Mouse (Mus musculus) bone marrow macrophage, adult 2 months (primary cell): ENCODE results near the gene Nckap5l. TPM values are rescaled to one million over a fixed set of nuclear protein-coding genes. Genes with fewer than 3 reads are reported as not detected.

ENCODE experiments used
- H3K27ac ChIP-seq: 2 replicates; pipeline ENCODE4 v1.5.1; 2012; ENCODE audit warnings: low read depth, low read length; ENCODE audit not compliant: insufficient read depth
- H3K4me1 ChIP-seq: 2 replicates; pipeline ENCODE4 v1.6.1; 2012; ENCODE audit warnings: low read length; ENCODE audit not compliant: control insufficient read depth, insufficient read depth
- H3K4me3 ChIP-seq: 2 replicates; pipeline ENCODE4 v1.5.1; 2012; ENCODE audit warnings: mild to moderate bottlenecking, low read length, moderate library complexity; ENCODE audit not compliant: insufficient read depth
- CTCF ChIP-seq: IDR thresholded peaks from 2 replicates; pipeline ENCODE4 v1.5.1; 2012; ENCODE audit warnings: low read depth, mild to moderate bottlenecking, low read length, moderate library complexity
- POLR2A ChIP-seq: IDR thresholded peaks from 2 replicates; pipeline ENCODE4 v1.6.1; 2012; ENCODE audit warnings: mild to moderate bottlenecking, low read depth, low read length, borderline replicate concordance
- polyA plus RNA-seq: library from polyadenylated mRNA; stranded (reverse); fragments of >200 nt; gene quantifications from 2 replicates; pipeline ENCODE4 v1.2.4, GENCODE M21; 2012; ENCODE audit not compliant: missing spikeins, insufficient read depth, insufficient read length

The Nckap5l gene
- polyA plus RNA-seq = 4.0 and 10.3 TPM in 2 replicates

- H3K4me3 ChIP-seq = peak within 1 kb of the TSS; percentile 90
- H3K4me1 ChIP-seq = peaks cover 25% of the 10 kb centered on the region
- peak within 1 kb of the TSS; percentile 90 for H3K27ac ChIP-seq
- no peak for TF ChIP-seq POLR2A
- no peak for TF ChIP-seq CTCF
Observed at GRCm38 (mm10) chr15:99457606-99458401, at the start of gene Nckap5l. Gene Nckap5l (minus strand): TSS chr15:99457748.

DNA sequence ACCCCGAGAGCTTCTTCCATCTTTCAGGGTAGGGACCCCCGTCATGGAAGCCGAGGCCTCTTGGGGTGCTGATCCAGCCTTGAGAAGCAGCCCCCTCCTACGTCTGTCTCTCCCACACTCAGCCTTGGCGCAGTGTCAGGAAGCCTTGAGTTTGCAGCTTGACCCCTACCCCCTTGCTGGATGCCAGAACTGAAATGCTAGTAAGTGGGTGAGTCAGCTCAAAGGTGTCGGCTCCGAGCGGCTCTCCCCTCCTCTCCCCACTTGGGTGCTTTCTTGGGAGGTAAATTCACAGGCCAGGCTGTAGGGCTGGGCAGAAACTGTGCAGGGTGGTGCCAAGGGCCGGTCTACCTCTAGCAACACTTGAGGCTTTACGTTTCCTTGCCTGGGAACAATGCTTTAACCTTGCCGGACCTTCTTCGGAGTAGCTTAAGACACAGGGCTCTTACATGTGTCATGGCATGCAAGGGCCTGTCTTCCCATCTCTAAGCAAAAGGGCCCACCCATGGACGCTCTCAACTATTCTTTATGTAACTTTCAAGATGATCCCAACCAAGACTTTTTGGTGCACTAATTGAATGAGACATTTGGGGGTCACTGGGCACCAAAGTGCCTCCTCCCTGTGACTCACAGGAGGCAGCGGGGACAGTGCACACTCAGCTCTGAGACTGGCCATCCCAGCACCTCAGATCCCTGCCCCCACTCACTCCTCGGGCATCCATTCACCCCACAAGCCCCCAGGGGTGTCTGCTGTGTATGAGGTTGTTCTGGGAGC lies 48.0 kb upstream of the Nckap5l start:
- peaks cover 6% of the 10 kb centered on the region for H3K4me1 ChIP-seq
- no peak overlapping the region for H3K27ac ChIP-seq
- TF ChIP-seq POLR2A (no peak), CTCF (no peak)
- H3K4me3 ChIP-seq = no peak overlapping the region

DNA sequence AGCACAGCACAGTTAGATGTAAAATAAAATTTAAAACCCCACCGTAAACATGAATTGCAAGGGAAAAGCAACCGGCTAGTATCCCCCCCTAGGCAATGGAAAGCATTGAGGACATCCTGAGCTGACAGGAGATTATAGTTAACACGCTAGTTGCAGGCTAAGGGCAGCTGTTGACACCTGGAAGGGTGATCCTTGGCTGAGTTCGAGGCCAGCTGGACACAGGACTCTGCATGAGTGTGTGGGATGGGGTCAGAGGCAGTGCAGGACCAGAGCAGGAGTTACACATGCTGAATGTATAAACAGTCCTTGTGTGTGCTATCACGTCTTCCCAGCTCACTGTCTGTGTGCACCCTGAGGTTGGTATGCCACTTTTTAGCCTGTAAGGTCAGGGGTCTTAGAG lies 45.7 kb upstream of the Nckap5l start:
- TF ChIP-seq CTCF (no peak), POLR2A (no peak)
- Histone ChIP-seq H3K27ac (no peak overlapping the region), H3K4me1 (peaks cover 11% of the 10 kb centered on the region), H3K4me3 (no peak overlapping the region)

- Histone ChIP-seq H3K4me1 (peaks cover 18% of the 10 kb centered on the region), H3K27ac (no peak overlapping the region), H3K4me3 (no peak overlapping the region)
- TF ChIP-seq CTCF (no peak), POLR2A (no peak)
Observed at GRCm38 (mm10) chr15:99502311-99502831, 44.8 kb upstream of the Nckap5l start.

DNA sequence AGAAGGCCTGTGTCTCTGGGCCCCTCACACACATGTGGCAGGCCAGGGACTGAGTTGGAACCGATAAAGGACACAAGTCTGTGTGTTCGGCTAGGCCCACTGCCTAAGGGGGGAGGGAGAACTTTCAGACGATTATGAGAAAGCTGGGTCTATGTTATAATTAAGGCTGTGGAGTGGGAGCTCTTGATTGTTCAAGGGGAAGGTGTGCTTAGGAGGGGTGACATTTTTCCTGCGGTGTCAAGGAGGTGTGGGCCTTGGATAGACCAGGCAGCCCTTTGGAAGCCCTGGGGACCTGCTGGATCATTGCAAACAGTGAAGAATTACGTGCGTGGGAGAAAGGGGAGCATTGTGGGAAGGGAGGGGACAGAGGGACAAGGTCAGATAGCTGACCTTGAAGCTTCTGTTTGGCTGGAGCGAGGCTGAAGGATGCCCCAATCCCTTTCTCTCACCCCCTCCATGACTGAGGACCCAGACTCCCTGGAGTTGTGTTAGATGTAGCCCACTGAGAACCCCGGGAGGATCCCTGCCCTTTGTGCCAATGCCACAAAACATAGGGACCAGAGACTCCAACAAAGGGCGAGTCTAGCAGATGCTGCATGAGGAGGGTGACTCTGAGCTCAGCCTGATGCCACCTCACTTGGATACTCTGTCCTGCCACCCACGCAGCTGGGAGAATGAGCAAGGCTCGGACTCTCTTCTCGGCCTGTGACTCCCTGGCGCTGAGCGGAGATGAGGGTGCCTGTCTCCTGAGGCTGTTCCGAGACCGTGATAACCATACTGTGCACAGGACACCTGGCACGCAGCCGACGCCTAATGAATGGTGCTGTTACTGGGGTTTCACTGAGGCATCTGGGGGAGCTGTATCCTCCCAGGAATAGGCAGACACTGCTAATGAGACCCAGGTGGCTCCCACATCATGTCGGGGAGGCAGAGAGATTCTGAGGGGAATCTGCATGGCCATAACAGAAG lies 44.0 kb upstream of the Nckap5l start:
- Histone ChIP-seq H3K4me3 (no peak overlapping the region), H3K4me1 (peaks cover 21% of the 10 kb centered on the region), H3K27ac (no peak overlapping the region)
- TF ChIP-seq POLR2A = no peak
- no peak for TF ChIP-seq CTCF

GRCm38 (mm10) chr15:99500320-99500719 lies 42.8 kb upstream of the Nckap5l start:
- H3K4me1 ChIP-seq = peaks cover 20% of the 10 kb centered on the region
- no peak overlapping the region for H3K4me3 ChIP-seq
- H3K27ac ChIP-seq = no peak overlapping the region
- TF ChIP-seq CTCF (no peak), POLR2A (no peak)

DNA sequence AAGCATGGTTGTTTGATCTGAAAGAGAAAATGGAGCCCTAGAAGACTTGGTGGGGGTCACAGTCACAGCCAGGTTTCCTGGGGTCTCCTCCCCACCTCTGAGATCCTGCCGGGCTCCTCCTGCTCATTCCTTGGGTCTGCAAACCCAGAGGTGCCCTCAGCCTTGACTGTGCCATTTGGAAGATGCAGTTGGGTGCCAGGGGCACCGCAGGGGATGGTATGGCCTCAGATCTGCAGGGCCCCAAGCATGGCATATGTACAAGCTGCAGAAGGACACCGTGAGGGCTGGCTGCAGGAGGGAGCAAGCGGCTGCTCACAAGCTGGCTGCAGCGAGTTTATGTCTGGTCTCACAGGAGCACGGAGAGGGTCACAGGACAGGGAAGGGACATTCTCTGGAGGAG lies 42.2 kb upstream of the Nckap5l start:
- H3K27ac ChIP-seq = no peak overlapping the region
- peaks cover 16% of the 10 kb centered on the region for H3K4me1 ChIP-seq
- H3K4me3 ChIP-seq = no peak overlapping the region
- TF ChIP-seq CTCF = no peak
- TF ChIP-seq POLR2A = no peak

- Histone ChIP-seq H3K27ac (no peak overlapping the region), H3K4me3 (no peak overlapping the region), H3K4me1 (peaks cover 15% of the 10 kb centered on the region)
- TF ChIP-seq CTCF (no peak), POLR2A (no peak)
Observed at GRCm38 (mm10) chr15:99498781-99499180, 41.2 kb upstream of the Nckap5l start.

DNA sequence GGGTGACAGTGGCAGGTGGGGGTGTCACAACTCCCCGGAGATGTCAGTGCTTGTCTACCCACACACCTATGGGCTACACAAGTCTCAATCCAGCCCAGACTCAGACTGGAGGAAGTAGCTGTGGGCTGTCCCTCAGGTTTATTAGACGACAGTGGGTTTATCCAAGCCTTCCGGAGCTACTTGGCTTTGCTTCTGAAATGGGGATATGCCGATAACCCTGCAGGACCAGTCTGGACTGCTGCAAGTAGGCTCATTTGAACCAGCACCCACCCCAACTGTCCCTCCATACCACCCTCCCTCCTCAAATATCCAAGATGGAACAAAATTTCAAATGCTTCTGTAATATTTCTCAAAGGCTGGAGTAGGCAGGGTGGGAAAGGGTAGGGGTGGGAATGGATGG lies 40.8 kb upstream of the Nckap5l start:
- TF ChIP-seq POLR2A (no peak), CTCF (no peak)
- Histone ChIP-seq H3K4me1 (peaks cover 15% of the 10 kb centered on the region), H3K4me3 (no peak overlapping the region), H3K27ac (peak overlapping the region; percentile 38)
